In the genomic region with DNA sequence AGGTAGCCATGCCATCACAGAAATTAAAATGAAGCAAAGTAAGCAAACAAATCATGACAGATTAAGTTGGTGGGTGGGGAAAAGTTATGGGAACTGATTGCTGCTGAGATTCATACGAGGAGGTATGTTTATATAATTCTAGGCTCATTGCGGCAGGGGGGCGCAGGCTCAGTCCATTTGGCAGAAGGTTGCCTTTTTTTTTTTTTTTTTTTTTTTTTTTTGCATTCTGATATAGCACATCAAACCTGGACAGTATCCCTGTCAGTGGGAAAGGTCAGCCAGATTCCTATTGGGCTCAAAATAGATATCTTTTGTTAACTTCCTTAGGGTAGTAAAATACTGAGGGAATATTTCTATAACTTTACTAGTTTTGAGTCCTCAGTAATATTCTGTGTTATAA, we compare ENCODE assay signal across 13 mouse cellular contexts.
"Had no signal": no experiment of that assay in that cellular context is flagged by ENCODE, and none has a peak within 500 bp of the region (broad histone marks: within the 10 kb centered on the region; RNA-seq: fewer than 3 reads in every experiment).

No protein-coding gene starts in this region.

- H3K36me3 ChIP-seq: limb, embryonic 10.5 days; liver, embryonic 15.5 days; midbrain, embryonic 10.5 days; neural tube, embryonic 13.5 days had no signal

- H3K27ac ChIP-seq: layer of hippocampus, adult 2 months; limb, embryonic 10.5 days; liver, embryonic 15.5 days; midbrain, embryonic 10.5 days; neural tube, embryonic 13.5 days had no signal

- H3K9ac ChIP-seq: liver, embryonic 15.5 days; neural tube, embryonic 13.5 days had no signal

- H3K4me3 ChIP-seq: layer of hippocampus, adult 2 months; limb, embryonic 10.5 days; liver, embryonic 15.5 days; midbrain, embryonic 10.5 days; neural tube, embryonic 13.5 days had no signal

- ATAC-seq: lung, postnatal 0 days had no signal

- H3K27me3 ChIP-seq: liver, embryonic 15.5 days; neural tube, embryonic 13.5 days had no signal

- H3K4me2 ChIP-seq: liver, embryonic 11.5 days; liver, embryonic 15.5 days; neural tube, embryonic 13.5 days had no signal

- H3K4me1 ChIP-seq: limb, embryonic 10.5 days; liver, embryonic 15.5 days; midbrain, embryonic 10.5 days; neural tube, embryonic 13.5 days had no signal

- DNase-seq: kidney, postnatal 10 days; kidney, postnatal 4 days; lung, adult 2 months; lung, postnatal 36 days; midbrain, embryonic 14.5 days; right cerebral cortex, postnatal 14 days had no signal

- H3K9me3 ChIP-seq: limb, embryonic 10.5 days; liver, embryonic 15.5 days; midbrain, embryonic 10.5 days; neural tube, embryonic 13.5 days had no signal
